In the genomic region with DNA sequence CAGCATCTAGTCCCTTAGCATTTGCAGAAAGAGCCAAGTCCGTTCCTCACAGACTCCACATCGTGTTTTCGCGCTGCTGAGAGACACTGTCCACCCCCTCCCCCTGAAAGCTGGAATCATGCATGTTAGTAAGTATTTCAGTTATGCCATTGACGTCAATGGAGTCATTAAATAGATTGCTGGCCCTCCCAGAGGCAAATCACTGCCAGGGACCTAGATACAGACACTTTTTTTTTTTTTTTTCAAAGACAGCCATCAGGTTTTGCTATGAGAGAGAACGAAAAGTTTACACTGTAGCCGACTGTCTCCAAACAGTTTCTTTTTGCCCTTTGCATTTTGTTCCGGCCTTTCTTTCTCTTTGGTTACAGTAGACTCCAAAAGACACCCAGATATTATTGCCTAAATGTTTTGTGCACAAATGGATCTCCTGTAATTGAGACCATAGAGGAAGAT, we compare ENCODE assay signal across 8 mouse cellular contexts.
DNase-seq lines count a peak whose midpoint lies in the region; ATAC-seq and TF ChIP-seq lines count a peak whose summit lies in the region.

No protein-coding gene starts in this region.

- no peaks in the 10 kb centered on the region for H3K9me3 ChIP-seq in ES-E14 (ENCODE audit: control insufficient read depth, insufficient read depth, low read depth, low read length)
- no peaks in the 10 kb centered on the region for H3K9me3 ChIP-seq in hindbrain, embryonic 13.5 days

- in situ Hi-C loops in ES-E14 (cut with MboI; ENCODE audit: low sequenced_read_pairs in 2 of 2, unreplicated experiment in 2 of 2): no loop called here

- no peak for DNase-seq in ES-E14 (ENCODE audit: low read depth, low spot score)
- DNase-seq in gastrocnemius, adult 2 months: peak; percentile 91
- peak; percentile 35 to 77 for DNase-seq in left cerebral cortex, postnatal 10 days (ENCODE audit: extremely low spot score in 1 of 2, low spot score in 2 of 2)
- peak; percentile 88 to 90 for DNase-seq in lung, postnatal 4 days
- peak; percentile 78 for DNase-seq in right cerebral cortex, adult 18-20 months
- no peak for DNase-seq in cerebellum, adult 8-10 months

- no peak overlapping the region for H3K27ac ChIP-seq in ES-E14 (ENCODE audit: insufficient read depth, low read depth, low read length, poor library complexity, severe bottlenecking)
- peak overlapping the region; percentile 69 for H3K27ac ChIP-seq in brown adipose tissue, adult 24 weeks (replicated peaks; ENCODE audit: low read depth, low read length)
- H3K27ac ChIP-seq in gastrocnemius, adult 2 months: peak overlapping the region; percentile 97
- peak overlapping the region; percentile 82 for H3K27ac ChIP-seq in hindbrain, embryonic 13.5 days

- peak overlapping the region; percentile 46 for H3K4me2 ChIP-seq in hindbrain, embryonic 13.5 days

- H3K27me3 ChIP-seq in hindbrain, embryonic 13.5 days: peaks cover 5% of the 10 kb centered on the region; the same call in 1 of the 2 replicates

- intact Hi-C loops in gastrocnemius, adult 2 months (cut with DNase I): loop anchor here (1.0 kb wide), 1 partner anchor 58 kb away; no protein-coding TSS in a partner anchor
- intact Hi-C loops in left cerebral cortex, postnatal 10 days (cut with DNase I): loop anchor here (5.0 kb wide), 1 partner anchor 81 kb away; no protein-coding TSS in a partner anchor

- peak; percentile 58; the same call in 1 of the 2 replicates for ATAC-seq in hindbrain, embryonic 13.5 days (ENCODE audit: low FRiP score)

- no peak overlapping the region for H3K4me3 ChIP-seq in ES-E14 (ENCODE audit: insufficient read depth in 1 of 2, low read depth in 1 of 2, low read length in 2 of 2, poor library complexity in 1 of 2, severe bottlenecking in 1 of 2)
- peak overlapping the region; percentile 8; the same call in 1 of the 2 replicates for H3K4me3 ChIP-seq in brown adipose tissue, adult 24 weeks (ENCODE audit: insufficient read depth, low read depth, low read length)
- peak overlapping the region; percentile 66 for H3K4me3 ChIP-seq in gastrocnemius, adult 2 months
- peak overlapping the region; percentile 14; the same call in 1 of the 2 replicates for H3K4me3 ChIP-seq in hindbrain, embryonic 13.5 days

- H3K4me1 ChIP-seq in ES-E14 (ENCODE audit: control insufficient read depth in 2 of 2, insufficient read depth in 2 of 2, low read length in 2 of 2, poor library complexity in 1 of 2): no peaks in the 10 kb centered on the region
- H3K4me1 ChIP-seq in brown adipose tissue, adult 24 weeks (ENCODE audit: control insufficient read depth, insufficient read depth, insufficient read length, low read length): peaks cover 31% of the 10 kb centered on the region
- peaks cover 21% of the 10 kb centered on the region for H3K4me1 ChIP-seq in hindbrain, embryonic 13.5 days (replicated peaks)

- no peak overlapping the region for H3K9ac ChIP-seq in ES-E14 (ENCODE audit: insufficient read depth, low read depth, low read length, poor library complexity, severe bottlenecking)
- H3K9ac ChIP-seq in hindbrain, embryonic 13.5 days: peak overlapping the region; percentile 59; the same call in 1 of the 2 replicates

- WGBS in hindbrain, embryonic 13.5 days: 33% methylated on average over 8 of the region's 8 CpGs

- no peak for TF ChIP-seq CTCF in gastrocnemius, adult 2 months (IDR thresholded peaks at IDR 0.05)

- no peaks in the 10 kb centered on the region for H3K36me3 ChIP-seq in ES-E14 (ENCODE audit: control insufficient read depth, insufficient read depth, low read length, poor library complexity, severe bottlenecking)
- 0 out of 2 replicates have a peak, but pooled peaks cover 3% of the 10 kb centered on the region for H3K36me3 ChIP-seq in hindbrain, embryonic 13.5 days

TF ChIP-seq in ES-E14, 5 proteins besides CTCF, POLR2A, EP300 and RAD21:
- no peak for TF ChIP-seq HCFC1 (IDR thresholded peaks at IDR 0.05; ENCODE audit: borderline replicate concordance, insufficient read depth, low read length)
- 0 out of 2 replicates have a peak, but pooled peaks have one; percentile 21 for TF ChIP-seq ZNF384 (IDR thresholded peaks at IDR 0.05; ENCODE audit: low read depth, low read length)

Comparison
In these comparisons a context has a peak if more than half of its experiments do, and no peak if none do; other contexts are left out.
1. DNase-seq: peak in gastrocnemius, adult 2 months (single experiment), left cerebral cortex, postnatal 10 days (2 of 2), lung, postnatal 4 days (2 of 2) and right cerebral cortex, adult 18-20 months (single experiment); none in ES-E14 (single experiment) and cerebellum, adult 8-10 months (single experiment).
2. H3K4me3 ChIP-seq: peak in brown adipose tissue, adult 24 weeks (single experiment), gastrocnemius, adult 2 months (single experiment) and hindbrain, embryonic 13.5 days (single experiment); none in ES-E14 (0 of 2).